ENCODE assay signal across 8 mouse cellular contexts in the genomic region with DNA sequence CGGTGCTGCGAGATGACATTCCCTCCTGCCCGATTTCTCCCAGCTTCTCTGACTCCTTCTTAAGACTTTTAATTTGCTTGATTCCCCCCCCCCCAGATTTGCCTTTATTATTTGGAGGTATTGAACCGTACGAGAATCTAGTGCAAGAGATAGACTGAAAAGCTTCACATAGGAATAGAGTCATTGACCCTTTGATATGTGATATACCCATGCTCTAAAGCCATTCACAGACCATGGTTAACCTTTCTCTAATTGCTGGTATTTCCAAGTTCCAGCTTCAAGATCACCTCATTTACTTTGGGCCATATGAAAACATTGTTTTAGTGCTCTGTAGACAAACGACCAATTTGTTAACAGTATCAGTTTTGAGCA. TPM values are rescaled to one million over a fixed set of nuclear protein-coding genes. Genes with fewer than 3 reads are reported as not detected.
DNase-seq lines count a peak whose midpoint lies in the region; ATAC-seq and TF ChIP-seq lines count a peak whose summit lies in the region.

No protein-coding gene starts in this region.

- peak overlapping the region; percentile 89 for H3K4me2 ChIP-seq in hindbrain, embryonic 16.5 days (ENCODE audit: low read length)
- peak overlapping the region; percentile 56 for H3K4me2 ChIP-seq in midbrain, embryonic 14.5 days (ENCODE audit: low read length)

- H3K27me3 ChIP-seq in kidney, adult 2 months (replicated peaks; ENCODE audit: control insufficient read depth, insufficient read depth, low read length), result no peaks in the 10 kb centered on the region
- no peaks in the 10 kb centered on the region for H3K27me3 ChIP-seq in hindbrain, embryonic 16.5 days (replicated peaks; ENCODE audit: control insufficient read depth, insufficient read depth, low read length)
- no peaks in the 10 kb centered on the region for H3K27me3 ChIP-seq in midbrain, embryonic 14.5 days (ENCODE audit: control insufficient read depth, insufficient read depth, low read length)

- peak overlapping the region; percentile 83 for H3K9ac ChIP-seq in hindbrain, embryonic 16.5 days (ENCODE audit: low read depth, low read length)
- H3K9ac ChIP-seq in midbrain, embryonic 14.5 days (replicated peaks; ENCODE audit: low read length), result peak overlapping the region; percentile 62

- H3K4me3 ChIP-seq in kidney, adult 2 months (ENCODE audit: insufficient read depth, low read depth, low read length), result peak overlapping the region; percentile 76
- H3K4me3 ChIP-seq in brown adipose tissue, adult 24 weeks (ENCODE audit: insufficient read depth, low read depth, low read length), result peak overlapping the region; percentile 74
- H3K4me3 ChIP-seq in hindbrain, embryonic 16.5 days (ENCODE audit: low read length), result peak overlapping the region; percentile 72
- H3K4me3 ChIP-seq in midbrain, embryonic 14.5 days (replicated peaks; ENCODE audit: low read depth, low read length), result peak overlapping the region; percentile 56

- peaks cover 4% of the 10 kb centered on the region; the same call in 1 of the 2 replicates for H3K36me3 ChIP-seq in kidney, adult 2 months (ENCODE audit: control insufficient read depth, insufficient read depth, low read length)
- no peaks in the 10 kb centered on the region for H3K36me3 ChIP-seq in hindbrain, embryonic 16.5 days (ENCODE audit: control insufficient read depth, insufficient read depth, low read length)
- H3K36me3 ChIP-seq in midbrain, embryonic 14.5 days (ENCODE audit: control insufficient read depth, insufficient read depth, low read length), result 0 out of 2 replicates have a peak, but pooled peaks cover 3% of the 10 kb centered on the region

- peaks cover 10% of the 10 kb centered on the region; the same call in 1 of the 2 replicates for H3K4me1 ChIP-seq in kidney, adult 2 months (ENCODE audit: control insufficient read depth, insufficient read depth, low read length)
- no peaks in the 10 kb centered on the region for H3K4me1 ChIP-seq in brown adipose tissue, adult 24 weeks (ENCODE audit: control insufficient read depth, insufficient read depth, insufficient read length, low read length)
- peaks cover 9% of the 10 kb centered on the region for H3K4me1 ChIP-seq in hindbrain, embryonic 16.5 days (ENCODE audit: control insufficient read depth, insufficient read depth, low read depth, low read length)
- peaks cover 3% of the 10 kb centered on the region; the same call in 1 of the 2 replicates for H3K4me1 ChIP-seq in midbrain, embryonic 14.5 days (ENCODE audit: control insufficient read depth, insufficient read depth, low read length)

- no peak for TF ChIP-seq POLR2A in kidney, adult 2 months (IDR thresholded peaks at IDR 0.05; ENCODE audit: low read depth, low read length)

- no peak for TF ChIP-seq CTCF in kidney, adult 2 months (conservative IDR thresholded peaks at IDR 0.05; ENCODE audit: insufficient read depth, insufficient read length, low read depth, low read length)

- DNase-seq in kidney, adult 2 months, result no peak
- DNase-seq in kidney, postnatal 14 days, result no peak
- no peak for DNase-seq in midbrain, embryonic 14.5 days
- DNase-seq in adrenal gland, postnatal 14 days, result no peak
- no peak for DNase-seq in ovary, postnatal 36 days (ENCODE audit: low spot score)
- no peak for DNase-seq in kidney, postnatal 36 days

- peak overlapping the region; percentile 97 for H3K27ac ChIP-seq in kidney, adult 2 months (ENCODE audit: insufficient read depth, low read depth, low read length)
- H3K27ac ChIP-seq in brown adipose tissue, adult 24 weeks (replicated peaks; ENCODE audit: low read depth, low read length), result no peak overlapping the region
- H3K27ac ChIP-seq in hindbrain, embryonic 16.5 days (ENCODE audit: low read depth, low read length), result peak overlapping the region; percentile 94; the same call in 1 of the 2 replicates
- peak overlapping the region; percentile 90 for H3K27ac ChIP-seq in midbrain, embryonic 14.5 days (replicated peaks; ENCODE audit: low read depth, low read length)

- WGBS in kidney, adult 2 months, result 2% methylated on average over 6 of the region's 6 CpGs
- WGBS in hindbrain, embryonic 16.5 days, result 7% methylated on average over 6 of the region's 6 CpGs
- WGBS in midbrain, embryonic 14.5 days, result 8% methylated on average over 6 of the region's 6 CpGs

- ATAC-seq in hindbrain, embryonic 16.5 days, result peak; percentile 40
- peak; percentile 21; the same call in 1 of the 2 replicates for ATAC-seq in midbrain, embryonic 14.5 days (ENCODE audit: low FRiP score, low TSS enrichment)

- no peaks in the 10 kb centered on the region for H3K9me3 ChIP-seq in hindbrain, embryonic 16.5 days (ENCODE audit: control insufficient read depth, low read length)
- H3K9me3 ChIP-seq in midbrain, embryonic 14.5 days (ENCODE audit: control insufficient read depth, low read length), result no peaks in the 10 kb centered on the region

RNA-seq across cellular contexts. Expression of a gene that starts 0.5 kb away (rescaled TPM):
- 66.9 and 71.9 TPM in 2 replicates for polyA plus RNA-seq in kidney, adult 2 months (2012; rRNA removed)
- 29.9 and 30.8 TPM in 2 replicates for polyA plus RNA-seq in brown adipose tissue, adult 24 weeks (2012; ENCODE audit: insufficient read depth, insufficient read length, missing spikeins)
- 14.1 and 14.3 TPM in 2 replicates for polyA plus RNA-seq in hindbrain, embryonic 16.5 days (2015; fragmentation: Nextera tagmentation; extraction: Ambion mirVana)
- polyA plus RNA-seq in midbrain, embryonic 14.5 days (2014; fragmentation: Nextera tagmentation; extraction: Ambion mirVana), result 9.8 and 11.1 TPM in 2 replicates
- total RNA-seq in adrenal gland, postnatal 14 days (2021), result 33.4 and 37.0 TPM in 2 replicates

RNA-seq across cellular contexts. Expression of a gene that starts 18.5 kb away (rescaled TPM):
- polyA plus RNA-seq in kidney, adult 2 months (2012; rRNA removed), result 0.14 and 0.16 TPM in 2 replicates
- not detected in 2 replicates for polyA plus RNA-seq in brown adipose tissue, adult 24 weeks (2012; ENCODE audit: insufficient read depth, insufficient read length, missing spikeins)
- 0.14 and 0.24 TPM in 2 replicates for polyA plus RNA-seq in hindbrain, embryonic 16.5 days (2015; fragmentation: Nextera tagmentation; extraction: Ambion mirVana)
- 0.36 TPM in 1 of 2 replicates, not detected in the other for polyA plus RNA-seq in midbrain, embryonic 14.5 days (2014; fragmentation: Nextera tagmentation; extraction: Ambion mirVana)
- total RNA-seq in adrenal gland, postnatal 14 days (2021), result not detected in 2 replicates

RNA-seq across cellular contexts. Expression of a gene that starts 29.9 kb away (rescaled TPM):
- 22.3 and 22.4 TPM in 2 replicates for polyA plus RNA-seq in kidney, adult 2 months (2012; rRNA removed)
- not detected in 2 replicates for polyA plus RNA-seq in brown adipose tissue, adult 24 weeks (2012; ENCODE audit: insufficient read depth, insufficient read length, missing spikeins)
- polyA plus RNA-seq in hindbrain, embryonic 16.5 days (2015; fragmentation: Nextera tagmentation; extraction: Ambion mirVana), result 1.7 and 8.2 TPM in 2 replicates
- polyA plus RNA-seq in midbrain, embryonic 14.5 days (2014; fragmentation: Nextera tagmentation; extraction: Ambion mirVana), result 0.42 and 0.88 TPM in 2 replicates
- total RNA-seq in adrenal gland, postnatal 14 days (2021), result 1.5 and 2.1 TPM in 2 replicates

RNA-seq across cellular contexts. Expression of a gene that starts 55.7 kb away (rescaled TPM):
- not detected in 2 replicates for polyA plus RNA-seq in kidney, adult 2 months (2012; rRNA removed)
- not detected in 2 replicates for polyA plus RNA-seq in brown adipose tissue, adult 24 weeks (2012; ENCODE audit: insufficient read depth, insufficient read length, missing spikeins)
- polyA plus RNA-seq in hindbrain, embryonic 16.5 days (2015; fragmentation: Nextera tagmentation; extraction: Ambion mirVana), result 6.0 and 6.8 TPM in 2 replicates
- polyA plus RNA-seq in midbrain, embryonic 14.5 days (2014; fragmentation: Nextera tagmentation; extraction: Ambion mirVana), result 2.5 TPM in 2 replicates
- not detected in 2 replicates for total RNA-seq in adrenal gland, postnatal 14 days (2021)
